In genomic region chr9:48649098-48649766, GRCm38 (mm10) we compare ENCODE assay signal across 8 mouse cellular contexts. TPM values are rescaled to one million over a fixed set of nuclear protein-coding genes. Genes with fewer than 3 reads are reported as not detected.
DNase-seq lines count a peak whose midpoint lies in the region; ATAC-seq lines count a peak whose summit lies in the region.

No protein-coding gene starts in this region.

- no peaks in the 10 kb centered on the region for H3K27me3 ChIP-seq in hindbrain, embryonic 16.5 days (replicated peaks; ENCODE audit: control insufficient read depth, insufficient read depth, low read length)
- H3K27me3 ChIP-seq in midbrain, embryonic 11.5 days (ENCODE audit: control insufficient read depth, insufficient read depth, low read length), result no peaks in the 10 kb centered on the region

- peak overlapping the region; percentile 20; the same call in 1 of the 2 replicates for H3K27ac ChIP-seq in hindbrain, embryonic 16.5 days (ENCODE audit: low read depth, low read length)
- H3K27ac ChIP-seq in midbrain, embryonic 11.5 days (ENCODE audit: low read depth, low read length), result peak overlapping the region; percentile 91

- no peaks in the 10 kb centered on the region for H3K9me3 ChIP-seq in hindbrain, embryonic 16.5 days (ENCODE audit: control insufficient read depth, low read length)
- no peaks in the 10 kb centered on the region; the same call in 1 of the 2 replicates for H3K9me3 ChIP-seq in midbrain, embryonic 11.5 days (ENCODE audit: control insufficient read depth, low read length)

- no peaks in the 10 kb centered on the region for H3K36me3 ChIP-seq in hindbrain, embryonic 16.5 days (ENCODE audit: control insufficient read depth, insufficient read depth, low read length)
- H3K36me3 ChIP-seq in midbrain, embryonic 11.5 days (ENCODE audit: control insufficient read depth, insufficient read depth, low read length), result no peaks in the 10 kb centered on the region

- DNase-seq in adrenal gland, postnatal 10 days, result peak; percentile 70
- DNase-seq in embryo, embryonic 10 days (ENCODE audit: low spot score), result peak; percentile 90
- DNase-seq in liver, result peak; percentile 69
- peak; percentile 96 for DNase-seq in midbrain, embryonic 11.5 days (ENCODE audit: low spot score, missing footprints)
- DNase-seq in yolk sac, embryonic 10.5 days (ENCODE audit: low spot score), result peak; percentile 81
- DNase-seq in frontal cortex, adult 2 months (ENCODE audit: extremely low spot score in 1 of 2, low spot score in 1 of 2), result no peak

- H3K4me1 ChIP-seq in hindbrain, embryonic 16.5 days (ENCODE audit: control insufficient read depth, insufficient read depth, low read depth, low read length), result peaks cover 8% of the 10 kb centered on the region
- H3K4me1 ChIP-seq in midbrain, embryonic 11.5 days (ENCODE audit: control insufficient read depth, insufficient read depth, low read length), result peaks cover 61% of the 10 kb centered on the region

- 1% methylated on average over 20 of the region's 22 CpGs for WGBS in hindbrain, embryonic 16.5 days
- WGBS in midbrain, embryonic 11.5 days, result 0% methylated on average over 19 of the region's 22 CpGs

- H3K4me2 ChIP-seq in hindbrain, embryonic 16.5 days (ENCODE audit: low read length), result peak overlapping the region; percentile 46
- peak overlapping the region; percentile 37 for H3K4me2 ChIP-seq in midbrain, embryonic 11.5 days

- ATAC-seq in granulocyte monocyte progenitor cell, adult 5-6 weeks (replicated peaks; ENCODE audit: poor library complexity, severe bottlenecking), result peak; percentile 61
- ATAC-seq in hindbrain, embryonic 16.5 days, result peak; percentile 56
- peak; percentile 90 for ATAC-seq in midbrain, embryonic 11.5 days (ENCODE audit: low FRiP score)

- H3K4me3 ChIP-seq in hindbrain, embryonic 16.5 days (ENCODE audit: low read length), result peak overlapping the region; percentile 20; the same call in 1 of the 2 replicates
- H3K4me3 ChIP-seq in midbrain, embryonic 11.5 days (ENCODE audit: low read depth, low read length), result no peak overlapping the region

- H3K9ac ChIP-seq in hindbrain, embryonic 16.5 days (ENCODE audit: low read depth, low read length), result peak overlapping the region; percentile 50; the same call in 1 of the 2 replicates
- H3K9ac ChIP-seq in midbrain, embryonic 11.5 days (ENCODE audit: low read length), result peak overlapping the region; percentile 40

RNA-seq across cellular contexts. Expression of gene Nnmt, which starts 44.3 kb away (rescaled TPM):
- 10 to 100 TPM; 13.9 to 20.8 TPM for total RNA-seq in adrenal gland, postnatal 10 days (2021)
- not detected in 2 replicates for total RNA-seq in granulocyte monocyte progenitor cell, adult 5-6 weeks (2014; fragmentation: Nextera tagmentation)
- not detected in 2 replicates for total RNA-seq in granulocyte monocyte progenitor cell, adult 5-6 weeks (2017)
- 1.9 and 2.6 TPM in 2 replicates for polyA plus RNA-seq in hindbrain, embryonic 16.5 days (2015; fragmentation: Nextera tagmentation; extraction: Ambion mirVana)
- 0.94 and 1.2 TPM in 2 replicates for polyA plus RNA-seq in midbrain, embryonic 11.5 days (2014; fragmentation: Nextera tagmentation; extraction: Ambion mirVana)
- polyA plus RNA-seq in frontal cortex, adult 2 months (2012; rRNA removed), result 0.57 and 1.1 TPM in 2 replicates

Comparison
In these comparisons a context has a peak if more than half of its experiments do, and no peak if none do; other contexts are left out.
1. DNase-seq: peak in adrenal gland, postnatal 10 days (single experiment), embryo, embryonic 10 days (single experiment), liver (single experiment), midbrain, embryonic 11.5 days (single experiment) and yolk sac, embryonic 10.5 days (single experiment); none in frontal cortex, adult 2 months (0 of 2).
2. Peak in every context shown above with its lines, with median percentiles within 50 percentile points of each other: ATAC-seq.